Comparison of ENCODE assay signal across 25 mouse cellular contexts in the genomic region with DNA sequence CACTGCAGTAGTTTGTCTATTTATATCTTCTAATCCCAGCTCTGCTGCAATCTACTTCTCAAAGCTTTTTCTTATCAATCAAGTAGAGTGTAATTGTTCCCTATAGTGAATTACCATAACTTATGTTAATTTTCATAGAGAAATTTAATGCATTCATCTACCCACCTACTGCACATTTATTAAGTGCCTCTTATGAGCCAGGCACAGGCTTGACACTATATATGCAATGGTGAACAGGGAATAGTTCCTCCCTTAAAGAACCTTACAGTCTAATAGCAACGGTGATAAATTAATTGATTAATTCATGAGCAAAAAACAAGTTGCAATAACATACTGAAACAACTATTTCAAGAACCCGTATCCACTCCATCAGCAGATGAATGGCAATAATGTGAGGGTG.
"Had no signal": no experiment of that assay in that cellular context is flagged by ENCODE, and none has a peak within 500 bp of the region (broad histone marks: within the 10 kb centered on the region; RNA-seq: fewer than 3 reads in every experiment).

No protein-coding gene starts in this region.

- H3K27ac ChIP-seq: heart, adult 2 months; heart, embryonic 13.5 days; heart, embryonic 15.5 days; hindbrain, embryonic 14.5 days; hindbrain, postnatal 0 days; kidney, embryonic 15.5 days; kidney, postnatal 0 days; limb, embryonic 13.5 days; limb, embryonic 15.5 days; liver, embryonic 12.5 days; liver, embryonic 14.5 days had no signal

- H3K4me3 ChIP-seq: heart, adult 2 months; heart, embryonic 13.5 days; heart, embryonic 15.5 days; kidney, embryonic 15.5 days; limb, embryonic 13.5 days; limb, embryonic 15.5 days; liver, embryonic 12.5 days had no signal

- H3K9me3 ChIP-seq: heart, embryonic 13.5 days; heart, embryonic 15.5 days; kidney, embryonic 15.5 days; limb, embryonic 13.5 days; limb, embryonic 15.5 days; liver, embryonic 12.5 days had no signal

- H3K27me3 ChIP-seq: heart, embryonic 13.5 days; heart, embryonic 15.5 days; kidney, embryonic 15.5 days; limb, embryonic 13.5 days; limb, embryonic 15.5 days; liver, embryonic 12.5 days had no signal

- H3K4me1 ChIP-seq: kidney, embryonic 15.5 days; limb, embryonic 13.5 days; limb, embryonic 15.5 days; liver, embryonic 12.5 days had no signal

- H3K9ac ChIP-seq: heart, embryonic 13.5 days; heart, embryonic 15.5 days; hindbrain, embryonic 14.5 days; kidney, embryonic 15.5 days; limb, embryonic 13.5 days; limb, embryonic 15.5 days; liver, embryonic 12.5 days; liver, embryonic 14.5 days had no signal

- DNase-seq: gastrocnemius, postnatal 14 days; gastrocnemius, postnatal 36 days; heart, adult 2 months; heart, postnatal 14 days; heart, postnatal 36 days; kidney, adult 11 months; kidney, adult 2 months; kidney, adult 9 months; kidney, postnatal 14 days; kidney, postnatal 36 days; layer of hippocampus, adult 9-11 months; layer of hippocampus, postnatal 36 days; left cerebral cortex, postnatal 4 days had no signal

- H3K36me3 ChIP-seq: heart, embryonic 13.5 days; heart, embryonic 15.5 days; kidney, embryonic 15.5 days; limb, embryonic 13.5 days; limb, embryonic 15.5 days; liver, embryonic 12.5 days had no signal

- ATAC-seq: hindbrain, postnatal 0 days; intestine, embryonic 16.5 days; liver, embryonic 12.5 days had no signal

- H3K4me2 ChIP-seq: heart, embryonic 11.5 days; heart, embryonic 13.5 days; heart, embryonic 15.5 days; hindbrain, embryonic 14.5 days; kidney, embryonic 15.5 days; limb, embryonic 13.5 days; limb, embryonic 15.5 days; liver, embryonic 12.5 days had no signal
